Mouse (Mus musculus): Measurements from ENCODE around the gene Cavin1. TPM values are rescaled to one million over a fixed set of nuclear protein-coding genes. Genes with fewer than 3 reads are reported as not detected.

Gene Cavin1
- polyA plus RNA-seq, 1 experiment from 2014 or later = 16.3 TPM

DNA sequence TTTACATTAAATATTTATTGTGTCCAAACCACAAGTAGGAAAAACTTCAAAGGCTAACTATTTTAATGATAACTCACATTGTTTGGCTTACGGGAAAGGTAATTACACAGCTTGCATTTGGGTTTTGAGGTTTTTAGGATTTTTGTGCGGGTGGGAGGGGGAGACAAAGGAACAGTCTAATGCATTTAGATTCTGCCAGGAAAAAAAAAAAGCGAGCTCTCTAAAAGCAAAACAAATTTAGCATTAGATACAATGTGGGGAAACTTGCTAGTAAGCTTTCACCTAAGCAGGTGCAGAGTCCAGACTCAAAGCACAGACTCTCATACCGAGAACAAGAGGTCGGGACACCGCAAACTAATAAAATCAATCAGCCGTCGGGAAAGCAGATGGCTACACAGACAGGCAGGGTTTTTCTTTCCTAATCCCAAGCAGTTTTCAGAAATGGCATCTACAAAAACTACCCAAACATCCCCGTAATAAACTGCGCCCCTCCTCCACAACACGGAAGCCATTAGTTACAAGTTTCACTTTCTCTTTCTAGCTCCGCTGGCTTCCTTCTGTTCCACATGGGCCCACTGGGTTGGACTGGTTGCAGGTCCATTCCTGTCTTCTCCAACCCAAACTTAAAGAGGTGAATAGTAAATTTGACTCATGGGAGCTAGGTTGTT is 39.3 kb downstream of the Cavin1 start:
- Histone ChIP-seq H3K27me3 (ENCODE audit: control insufficient read depth, insufficient read depth, low read length) (no peaks in the 10 kb centered on the region), H3K4me1 (ENCODE audit: control insufficient read depth, insufficient read depth, low read length) (no peaks in the 10 kb centered on the region), H3K9me3 (replicated peaks; ENCODE audit: control insufficient read depth, low read length) (no peaks in the 10 kb centered on the region), H3K4me2 (ENCODE audit: low read depth, low read length) (no peak overlapping the region), H3K4me3 (ENCODE audit: low read depth, low read length) (no peak overlapping the region), H3K27ac (replicated peaks; ENCODE audit: low read depth, low read length) (no peak overlapping the region), H3K9ac (replicated peaks; ENCODE audit: low read length) (no peak overlapping the region), H3K36me3 (replicated peaks; ENCODE audit: control insufficient read depth, insufficient read depth, low read depth, low read length) (no peaks in the 10 kb centered on the region)
- WGBS = 74% methylated on average over 12 of the region's 12 CpGs
- no peak for ATAC-seq (replicated peaks; ENCODE audit: insufficient number of reproducible peaks, low FRiP score, low TSS enrichment, low read depth)
- DNase-seq (ENCODE audit: low spot score) = no peak

DNA sequence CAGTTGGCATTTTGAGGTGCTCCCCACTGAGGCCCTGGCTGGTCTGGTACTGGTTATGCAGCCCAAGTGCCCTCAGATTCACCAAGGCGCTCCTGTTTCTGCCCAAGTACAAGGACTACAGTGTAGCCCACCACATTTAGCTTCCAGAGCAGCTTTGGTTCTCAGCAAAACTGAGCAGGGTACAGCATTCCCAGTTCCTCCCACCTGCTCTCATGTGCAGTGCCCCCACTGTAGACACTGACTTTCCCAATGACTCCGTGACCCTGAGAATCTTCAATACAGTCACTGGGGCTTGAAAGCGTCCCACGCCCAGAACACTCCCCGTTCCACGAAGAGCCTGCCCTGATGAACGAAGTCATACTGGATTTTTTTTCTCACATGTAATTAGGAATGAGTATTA is 40.1 kb downstream of the Cavin1 start:
- WGBS = 86% methylated on average over 7 of the region's 7 CpGs
- no peak for ATAC-seq (replicated peaks; ENCODE audit: insufficient number of reproducible peaks, low FRiP score, low TSS enrichment, low read depth)
- H3K4me1 ChIP-seq (ENCODE audit: control insufficient read depth, insufficient read depth, low read length) = no peaks in the 10 kb centered on the region

DNA sequence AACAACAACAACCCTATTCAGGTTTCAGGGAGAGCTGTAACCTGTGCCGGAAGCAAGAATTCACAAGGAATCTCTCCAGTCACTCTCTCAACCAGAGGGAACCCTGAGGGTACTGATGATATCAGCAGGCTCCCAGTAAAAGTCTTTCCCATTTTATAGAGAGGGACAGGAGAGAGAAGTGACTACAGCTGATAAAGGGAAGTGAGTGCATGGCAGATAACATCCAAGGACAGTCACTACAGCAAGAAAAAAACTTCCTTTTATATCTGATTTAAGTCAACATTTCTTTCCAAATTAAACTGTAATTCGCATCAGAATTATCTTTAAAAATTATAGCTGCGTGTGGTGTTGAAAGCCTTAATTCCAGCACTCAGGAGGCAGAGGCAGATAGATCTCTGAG is 43.3 kb downstream of the Cavin1 start:
- H3K4me3 ChIP-seq (ENCODE audit: low read depth, low read length) = no peak overlapping the region
- H3K4me1 ChIP-seq (ENCODE audit: control insufficient read depth, insufficient read depth, low read length) = no peaks in the 10 kb centered on the region
- H3K27ac ChIP-seq (replicated peaks; ENCODE audit: low read depth, low read length) = no peak overlapping the region
- no peak overlapping the region for H3K4me2 ChIP-seq (ENCODE audit: low read depth, low read length)
- no peak for ATAC-seq (replicated peaks; ENCODE audit: insufficient number of reproducible peaks, low FRiP score, low TSS enrichment, low read depth)
- DNase-seq (ENCODE audit: low spot score) = no peak
- 77% methylated on average over 3 of the region's 3 CpGs for WGBS
- no peaks in the 10 kb centered on the region for H3K9me3 ChIP-seq (replicated peaks; ENCODE audit: control insufficient read depth, low read length)
- no peak overlapping the region for H3K9ac ChIP-seq (replicated peaks; ENCODE audit: low read length)
- H3K36me3 ChIP-seq (replicated peaks; ENCODE audit: control insufficient read depth, insufficient read depth, low read depth, low read length) = no peaks in the 10 kb centered on the region
- no peaks in the 10 kb centered on the region for H3K27me3 ChIP-seq (ENCODE audit: control insufficient read depth, insufficient read depth, low read length)

More for the DNA sequence above, 40.1 kb downstream of the Cavin1 start:
- Histone ChIP-seq H3K36me3 (replicated peaks; ENCODE audit: control insufficient read depth, insufficient read depth, low read depth, low read length) (no peaks in the 10 kb centered on the region), H3K4me2 (ENCODE audit: low read depth, low read length) (no peak overlapping the region), H3K4me3 (ENCODE audit: low read depth, low read length) (no peak overlapping the region), H3K9ac (replicated peaks; ENCODE audit: low read length) (no peak overlapping the region), H3K9me3 (replicated peaks; ENCODE audit: control insufficient read depth, low read length) (no peaks in the 10 kb centered on the region), H3K27ac (replicated peaks; ENCODE audit: low read depth, low read length) (no peak overlapping the region), H3K27me3 (ENCODE audit: control insufficient read depth, insufficient read depth, low read length) (no peaks in the 10 kb centered on the region)
- DNase-seq (ENCODE audit: low spot score) = no peak

DNA sequence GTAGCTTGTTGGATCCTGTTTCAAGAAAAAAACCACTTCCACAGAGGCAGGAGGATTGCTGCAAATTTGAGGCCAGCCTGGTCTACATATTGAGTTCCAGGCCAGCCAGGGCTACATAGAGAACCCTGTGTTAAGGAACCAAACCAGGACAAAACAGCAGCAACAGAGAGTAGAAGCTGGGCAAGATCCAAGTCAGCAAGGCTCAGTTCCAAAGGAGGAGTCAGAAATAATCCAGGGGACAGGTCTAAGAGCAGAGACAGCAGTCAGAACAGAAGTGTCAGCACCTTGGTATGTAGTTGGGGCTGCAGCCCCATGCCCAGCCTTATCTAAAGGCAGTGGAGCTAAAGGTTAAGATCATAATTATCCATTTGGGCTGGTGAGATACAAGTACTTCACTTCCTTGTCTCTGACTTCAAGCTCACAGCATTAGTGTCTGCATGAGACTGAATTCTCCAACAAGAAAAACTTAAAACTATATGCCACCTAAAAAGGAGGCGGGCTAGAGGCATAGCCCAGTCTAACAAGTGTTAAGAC is 46.2 kb downstream of the Cavin1 start:
- no peak overlapping the region for H3K27ac ChIP-seq (replicated peaks; ENCODE audit: low read depth, low read length)
- no peak overlapping the region for H3K4me3 ChIP-seq (ENCODE audit: low read depth, low read length)
- WGBS = 86% methylated on average over 1 of the region's 1 CpGs
- no peaks in the 10 kb centered on the region for H3K9me3 ChIP-seq (replicated peaks; ENCODE audit: control insufficient read depth, low read length)
- H3K36me3 ChIP-seq (replicated peaks; ENCODE audit: control insufficient read depth, insufficient read depth, low read depth, low read length) = no peaks in the 10 kb centered on the region
- H3K4me1 ChIP-seq (ENCODE audit: control insufficient read depth, insufficient read depth, low read length) = no peaks in the 10 kb centered on the region
- no peaks in the 10 kb centered on the region for H3K27me3 ChIP-seq (ENCODE audit: control insufficient read depth, insufficient read depth, low read length)
- ATAC-seq (replicated peaks; ENCODE audit: insufficient number of reproducible peaks, low FRiP score, low TSS enrichment, low read depth) (no peak), DNase-seq (ENCODE audit: low spot score) (no peak)
- H3K4me2 ChIP-seq (ENCODE audit: low read depth, low read length) = no peak overlapping the region
- H3K9ac ChIP-seq (replicated peaks; ENCODE audit: low read length) = no peak overlapping the region

DNA sequence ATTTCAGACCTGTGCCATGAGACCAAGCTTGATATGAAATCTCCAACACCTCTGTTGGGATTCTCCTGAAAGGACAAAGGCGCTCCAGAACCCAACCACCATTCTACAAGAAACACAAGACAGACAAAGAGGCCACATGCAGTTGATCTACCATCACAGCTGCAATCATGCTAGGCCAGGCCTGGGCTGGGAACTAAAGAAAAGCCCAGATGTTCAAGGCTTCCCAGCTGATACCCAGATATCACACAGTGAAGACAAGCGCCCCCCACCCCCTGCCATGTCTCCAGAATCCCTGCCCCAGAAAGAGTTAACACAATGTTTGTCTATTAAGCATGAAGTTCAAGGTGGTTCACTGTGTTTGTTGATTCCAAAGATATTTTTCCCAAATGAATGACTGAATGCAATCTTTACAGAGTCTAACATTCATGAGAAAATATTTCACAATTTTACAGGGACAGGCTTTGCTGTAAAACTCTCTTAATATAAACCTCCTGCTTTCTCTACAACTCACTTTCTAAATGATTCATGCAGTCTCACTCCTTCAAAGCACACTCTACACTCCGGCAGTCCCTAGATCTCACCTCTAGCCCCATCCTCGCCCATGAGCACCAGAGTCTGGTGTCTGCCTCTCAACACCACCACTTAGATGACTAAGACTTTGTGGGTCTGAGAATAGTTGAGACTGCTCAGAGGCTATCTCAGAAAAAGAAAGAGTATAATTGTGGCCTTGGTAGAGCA is 49.6 kb downstream of the Cavin1 start:
- no peaks in the 10 kb centered on the region for H3K9me3 ChIP-seq (replicated peaks; ENCODE audit: control insufficient read depth, low read length)
- DNase-seq (ENCODE audit: low spot score) (no peak), ATAC-seq (replicated peaks; ENCODE audit: insufficient number of reproducible peaks, low FRiP score, low TSS enrichment, low read depth) (no peak)
- H3K36me3 ChIP-seq (replicated peaks; ENCODE audit: control insufficient read depth, insufficient read depth, low read depth, low read length) = no peaks in the 10 kb centered on the region
- no peak overlapping the region for H3K9ac ChIP-seq (replicated peaks; ENCODE audit: low read length)
- H3K27ac ChIP-seq (replicated peaks; ENCODE audit: low read depth, low read length) = no peak overlapping the region
- H3K4me1 ChIP-seq (ENCODE audit: control insufficient read depth, insufficient read depth, low read length) = no peaks in the 10 kb centered on the region
- H3K27me3 ChIP-seq (ENCODE audit: control insufficient read depth, insufficient read depth, low read length) = no peaks in the 10 kb centered on the region
- WGBS = 93% methylated on average over 4 of the region's 4 CpGs
- no peak overlapping the region for H3K4me2 ChIP-seq (ENCODE audit: low read depth, low read length)
- no peak overlapping the region for H3K4me3 ChIP-seq (ENCODE audit: low read depth, low read length)

DNA sequence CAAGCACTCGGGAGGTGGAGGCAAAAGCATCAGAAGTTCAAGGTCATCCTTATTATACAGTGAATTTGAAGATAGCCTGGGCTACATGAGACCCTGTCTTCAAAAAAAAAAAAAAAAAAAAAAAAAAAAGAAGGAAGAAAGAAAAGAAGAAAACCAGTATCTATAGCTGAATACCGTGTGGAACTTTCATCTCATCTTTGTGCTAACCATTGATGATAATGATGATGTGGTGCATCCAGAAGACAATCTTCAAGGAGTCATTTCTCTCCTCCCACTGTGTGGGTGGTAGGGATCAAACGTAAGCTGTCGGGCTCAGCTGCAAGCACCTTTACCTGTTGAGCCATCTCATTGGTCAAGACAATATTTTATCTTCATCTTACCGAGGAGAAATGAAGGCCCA is 52.7 kb downstream of the Cavin1 start:
- H3K9ac ChIP-seq (replicated peaks; ENCODE audit: low read length) = no peak overlapping the region
- H3K36me3 ChIP-seq (replicated peaks; ENCODE audit: control insufficient read depth, insufficient read depth, low read depth, low read length) = no peaks in the 10 kb centered on the region
- no peak overlapping the region for H3K27ac ChIP-seq (replicated peaks; ENCODE audit: low read depth, low read length)
- H3K4me2 ChIP-seq (ENCODE audit: low read depth, low read length) = no peak overlapping the region
- 88% methylated on average over 5 of the region's 5 CpGs for WGBS
- DNase-seq (ENCODE audit: low spot score) = no peak
- no peaks in the 10 kb centered on the region for H3K27me3 ChIP-seq (ENCODE audit: control insufficient read depth, insufficient read depth, low read length)
- H3K4me1 ChIP-seq (ENCODE audit: control insufficient read depth, insufficient read depth, low read length) = no peaks in the 10 kb centered on the region
- ATAC-seq (replicated peaks; ENCODE audit: insufficient number of reproducible peaks, low FRiP score, low TSS enrichment, low read depth) = no peak
- no peaks in the 10 kb centered on the region for H3K9me3 ChIP-seq (replicated peaks; ENCODE audit: control insufficient read depth, low read length)
- H3K4me3 ChIP-seq (ENCODE audit: low read depth, low read length) = no peak overlapping the region

DNA sequence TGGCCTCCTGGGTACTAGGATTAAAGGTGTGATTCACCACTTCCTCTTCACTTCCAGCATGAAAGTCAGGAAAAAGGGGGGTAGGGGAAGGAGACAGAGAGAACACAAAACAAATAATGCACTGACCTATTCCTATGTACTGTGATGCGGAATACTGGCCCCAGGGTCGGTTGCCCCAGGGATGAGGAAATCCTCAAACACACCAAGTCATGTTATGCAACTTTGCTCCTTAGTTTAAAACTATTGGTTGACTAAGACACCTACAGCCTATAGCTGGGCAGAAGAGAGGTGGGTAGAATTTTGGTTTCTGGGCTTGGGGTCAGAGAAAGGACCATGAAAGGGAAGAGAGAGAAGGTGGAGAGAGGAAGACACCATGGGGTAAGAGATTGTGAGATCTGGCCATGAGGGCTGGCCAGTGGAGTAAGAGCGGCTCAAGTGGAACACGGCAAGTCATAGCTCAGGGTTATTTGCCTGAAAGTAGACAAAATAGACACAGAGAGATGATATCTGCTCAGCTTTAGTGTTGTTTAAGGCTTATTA is 54.2 kb downstream of the Cavin1 start:
- Histone ChIP-seq H3K27me3 (ENCODE audit: control insufficient read depth, insufficient read depth, low read length) (no peaks in the 10 kb centered on the region), H3K9ac (replicated peaks; ENCODE audit: low read length) (no peak overlapping the region), H3K4me1 (ENCODE audit: control insufficient read depth, insufficient read depth, low read length) (no peaks in the 10 kb centered on the region), H3K4me3 (ENCODE audit: low read depth, low read length) (no peak overlapping the region), H3K36me3 (replicated peaks; ENCODE audit: control insufficient read depth, insufficient read depth, low read depth, low read length) (no peaks in the 10 kb centered on the region), H3K27ac (replicated peaks; ENCODE audit: low read depth, low read length) (no peak overlapping the region), H3K9me3 (replicated peaks; ENCODE audit: control insufficient read depth, low read length) (no peaks in the 10 kb centered on the region), H3K4me2 (ENCODE audit: low read depth, low read length) (no peak overlapping the region)
- no peak for ATAC-seq (replicated peaks; ENCODE audit: insufficient number of reproducible peaks, low FRiP score, low TSS enrichment, low read depth)
- no peak for DNase-seq (ENCODE audit: low spot score)
- WGBS = 97% methylated on average over 4 of the region's 4 CpGs

DNA sequence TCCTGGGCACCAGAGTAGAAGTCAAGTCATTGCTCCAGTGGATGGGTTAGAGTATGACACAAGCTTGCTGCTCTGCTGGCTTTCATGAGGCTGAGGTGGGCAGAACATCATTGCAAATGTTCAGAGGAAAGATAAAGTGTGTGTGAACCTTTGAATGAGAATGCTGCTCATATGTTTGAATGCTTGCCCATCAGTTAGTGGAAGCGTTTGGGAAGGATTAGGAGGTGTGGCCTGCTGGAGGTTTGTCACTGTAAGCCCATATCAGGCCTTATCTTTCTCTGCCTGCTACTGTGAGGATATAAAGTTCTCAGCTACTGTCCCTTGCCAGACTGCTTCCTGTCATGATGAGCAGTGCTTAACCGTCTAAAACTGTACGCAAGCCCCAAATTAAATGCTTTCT is 55.6 kb downstream of the Cavin1 start:
- H3K27me3 ChIP-seq (ENCODE audit: control insufficient read depth, insufficient read depth, low read length) = no peaks in the 10 kb centered on the region
- WGBS = 92% methylated on average over 3 of the region's 3 CpGs
- no peak overlapping the region for H3K4me3 ChIP-seq (ENCODE audit: low read depth, low read length)
- H3K4me1 ChIP-seq (ENCODE audit: control insufficient read depth, insufficient read depth, low read length) = no peaks in the 10 kb centered on the region
- no peak for DNase-seq (ENCODE audit: low spot score)
- no peak overlapping the region for H3K9ac ChIP-seq (replicated peaks; ENCODE audit: low read length)
- no peaks in the 10 kb centered on the region for H3K9me3 ChIP-seq (replicated peaks; ENCODE audit: control insufficient read depth, low read length)
- no peak for ATAC-seq (replicated peaks; ENCODE audit: insufficient number of reproducible peaks, low FRiP score, low TSS enrichment, low read depth)
- H3K27ac ChIP-seq (replicated peaks; ENCODE audit: low read depth, low read length) = no peak overlapping the region
- no peaks in the 10 kb centered on the region for H3K36me3 ChIP-seq (replicated peaks; ENCODE audit: control insufficient read depth, insufficient read depth, low read depth, low read length)
- no peak overlapping the region for H3K4me2 ChIP-seq (ENCODE audit: low read depth, low read length)

Measured in embryonic facial prominence, embryonic 11.5 days (tissue).